In the genomic region with DNA sequence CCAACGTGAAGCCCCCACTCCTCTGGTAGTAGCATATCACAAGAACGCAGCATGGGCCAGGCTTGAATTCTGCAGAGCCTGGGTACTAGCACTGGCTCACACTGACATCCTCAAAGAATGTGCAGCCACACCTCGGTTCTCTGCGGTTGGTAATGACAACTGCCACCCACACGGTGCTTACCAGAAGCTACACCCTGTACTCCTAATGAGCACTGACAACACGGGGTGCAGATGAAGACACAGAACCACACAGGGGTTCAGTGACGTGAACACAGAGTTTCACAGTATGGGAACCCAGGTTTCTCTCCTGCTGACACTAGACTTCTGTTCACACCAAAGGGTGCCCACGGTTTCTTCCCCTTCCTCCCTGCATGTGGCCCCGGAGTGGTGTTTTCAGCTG, we compare ENCODE assay signal across 19 mouse cellular contexts.
A peak's percentile ranks its signal among the peaks of the same experiment; 100 is the strongest.
DNase-seq lines count a peak whose midpoint lies in the region; ATAC-seq and TF ChIP-seq lines count a peak whose summit lies in the region.
"Had no signal": no experiment of that assay in that cellular context is flagged by ENCODE, and none has a peak within 500 bp of the region (broad histone marks: within the 10 kb centered on the region; RNA-seq: fewer than 3 reads in every experiment).

No protein-coding gene starts in this region.

- DNase-seq in right cerebral cortex, adult 2 months (ENCODE audit: low spot score in 2 of 2) = peak; percentile 37 to 42
- no peak for DNase-seq in right cerebral cortex, postnatal 4 days
- peak; percentile 13 for DNase-seq in MEL (ENCODE audit: low read depth, low spot score)
- peak; percentile 42 for DNase-seq in thymus, postnatal 25 days
- DNase-seq in midbrain, embryonic 11.5 days (ENCODE audit: low spot score, missing footprints) = no peak
- no peak for DNase-seq in kidney, postnatal 25 days
- DNase-seq: adrenal gland, postnatal 10 days; cerebellum, adult 8-10 months; gastrocnemius, postnatal 10 days; liver, embryonic 13.5 days; lung, postnatal 10 days; retina, postnatal 1 day had no signal

- no peak overlapping the region for H3K4me3 ChIP-seq in MEL (ENCODE audit: control insufficient read depth in 1 of 2, insufficient read depth in 1 of 2, low read depth in 2 of 2, low read length in 2 of 2)
- H3K4me3 ChIP-seq in midbrain, embryonic 11.5 days (ENCODE audit: low read depth, low read length) = no peak overlapping the region
- no peak overlapping the region for H3K4me3 ChIP-seq in forebrain, embryonic 12.5 days (replicated peaks)
- H3K4me3 ChIP-seq: hindbrain, embryonic 12.5 days; kidney, embryonic 15.5 days; layer of hippocampus, adult 2 months; limb, embryonic 10.5 days; liver, embryonic 13.5 days had no signal

- H3K9me3 ChIP-seq in MEL (replicated peaks; ENCODE audit: insufficient read depth, low read length) = no peaks in the 10 kb centered on the region
- H3K9me3 ChIP-seq in midbrain, embryonic 11.5 days (ENCODE audit: control insufficient read depth, low read length) = no peaks in the 10 kb centered on the region
- H3K9me3 ChIP-seq in forebrain, embryonic 12.5 days = no peaks in the 10 kb centered on the region
- H3K9me3 ChIP-seq: hindbrain, embryonic 12.5 days; kidney, embryonic 15.5 days; limb, embryonic 10.5 days; liver, embryonic 13.5 days had no signal

- peaks cover 0 to 10% of the 10 kb centered on the region in 2 experiments; a peak in 2 of 4 replicates for H3K36me3 ChIP-seq in MEL (ENCODE audit: control insufficient read depth in 1 of 2, insufficient read depth in 2 of 2, low read length in 2 of 2)
- no peaks in the 10 kb centered on the region for H3K36me3 ChIP-seq in midbrain, embryonic 11.5 days (ENCODE audit: control insufficient read depth, insufficient read depth, low read length)
- no peaks in the 10 kb centered on the region for H3K36me3 ChIP-seq in forebrain, embryonic 12.5 days (replicated peaks)
- H3K36me3 ChIP-seq: hindbrain, embryonic 12.5 days; kidney, embryonic 15.5 days; limb, embryonic 10.5 days; liver, embryonic 13.5 days had no signal

- TF ChIP-seq RAD21 in MEL (IDR thresholded peaks at IDR 0.05; ENCODE audit: low read depth, low read length) = no peak

- H3K27me3 ChIP-seq in MEL (ENCODE audit: control insufficient read depth in 1 of 2, insufficient read depth in 2 of 2, low read length in 2 of 2) = no peaks in the 10 kb centered on the region
- H3K27me3 ChIP-seq in midbrain, embryonic 11.5 days (ENCODE audit: control insufficient read depth, insufficient read depth, low read length) = no peaks in the 10 kb centered on the region
- H3K27me3 ChIP-seq in forebrain, embryonic 12.5 days = no peaks in the 10 kb centered on the region
- H3K27me3 ChIP-seq: hindbrain, embryonic 12.5 days; kidney, embryonic 15.5 days; liver, embryonic 13.5 days had no signal

- no peak overlapping the region for H3K4me2 ChIP-seq in midbrain, embryonic 11.5 days
- H3K4me2 ChIP-seq in forebrain, embryonic 12.5 days = no peak overlapping the region
- H3K4me2 ChIP-seq: hindbrain, embryonic 12.5 days; kidney, embryonic 15.5 days; liver, embryonic 13.5 days had no signal

- 87% methylated on average over 9 of the region's 9 CpGs for WGBS in midbrain, embryonic 11.5 days
- WGBS in forebrain, embryonic 12.5 days = 93% methylated on average over 9 of the region's 9 CpGs

- TF ChIP-seq CTCF in MEL (IDR thresholded peaks at IDR 0.05 in 2 of 3, conservative IDR thresholded peaks at IDR 0.05 in 1 of 3; ENCODE audit: control insufficient read depth in 1 of 3, insufficient read depth in 1 of 3, low read depth in 2 of 3, low read length in 3 of 3, poor library complexity in 1 of 3, severe bottlenecking in 1 of 3) = no peak

- peak; percentile 66 for ATAC-seq in megakaryocyte, adult 5-6 weeks (ENCODE audit: poor library complexity, severe bottlenecking)
- ATAC-seq in midbrain, embryonic 11.5 days (ENCODE audit: low FRiP score) = no peak
- ATAC-seq in forebrain, embryonic 12.5 days (ENCODE audit: low FRiP score) = no peak
- ATAC-seq: intestine, embryonic 16.5 days had no signal

- no peak overlapping the region for H3K27ac ChIP-seq in MEL (ENCODE audit: control insufficient read depth, low read depth, low read length)
- H3K27ac ChIP-seq in midbrain, embryonic 11.5 days (ENCODE audit: low read depth, low read length) = no peak overlapping the region
- H3K27ac ChIP-seq in forebrain, embryonic 12.5 days = no peak overlapping the region
- H3K27ac ChIP-seq: hindbrain, embryonic 12.5 days; kidney, embryonic 15.5 days; limb, embryonic 10.5 days; liver, embryonic 13.5 days had no signal

- TF ChIP-seq EP300 in MEL (IDR thresholded peaks at IDR 0.05; ENCODE audit: low read depth in 1 of 2, low read length in 2 of 2) = no peak

- no peak overlapping the region for H3K9ac ChIP-seq in MEL (ENCODE audit: control insufficient read depth, low read depth, low read length, poor library complexity, severe bottlenecking)
- no peak overlapping the region for H3K9ac ChIP-seq in midbrain, embryonic 11.5 days (ENCODE audit: low read length)
- no peak overlapping the region for H3K9ac ChIP-seq in forebrain, embryonic 12.5 days
- H3K9ac ChIP-seq: hindbrain, embryonic 12.5 days; kidney, embryonic 15.5 days; liver, embryonic 13.5 days had no signal

- H3K79me2 ChIP-seq in MEL (ENCODE audit: control insufficient read depth, insufficient read depth, low read length, poor library complexity) = no peaks in the 10 kb centered on the region

- no peak for TF ChIP-seq POLR2A in MEL (IDR thresholded peaks at IDR 0.05; ENCODE audit: control insufficient read depth in 1 of 2, insufficient read depth in 1 of 2, low read depth in 1 of 2, low read length in 2 of 2, poor library complexity in 1 of 2)

- H3K4me1 ChIP-seq in MEL (ENCODE audit: control insufficient read depth in 1 of 2, insufficient read depth in 2 of 2, low read length in 2 of 2) = peaks cover 3 to 10% of the 10 kb centered on the region in 2 experiments
- no peaks in the 10 kb centered on the region; the same call in 1 of the 2 replicates for H3K4me1 ChIP-seq in midbrain, embryonic 11.5 days (ENCODE audit: control insufficient read depth, insufficient read depth, low read length)
- H3K4me1 ChIP-seq in forebrain, embryonic 12.5 days = peaks cover 15% of the 10 kb centered on the region

TF ChIP-seq in MEL, 35 proteins besides CTCF, POLR2A, EP300 and RAD21:
- TF ChIP-seq CHD1 (IDR thresholded peaks at IDR 0.05; ENCODE audit: low read depth, low read length) = no peak
- no peak for TF ChIP-seq USF1 (IDR thresholded peaks at IDR 0.05; ENCODE audit: low read depth, low read length)
- no peak for TF ChIP-seq JUND (IDR thresholded peaks at IDR 0.05; ENCODE audit: low read depth, low read length)
- no peak for TF ChIP-seq RCOR1 (IDR thresholded peaks at IDR 0.05; ENCODE audit: low read depth, low read length)
- TF ChIP-seq BHLHE40 (IDR thresholded peaks at IDR 0.05; ENCODE audit: borderline replicate concordance, low read depth, low read length) = no peak
- TF ChIP-seq USF2 (IDR thresholded peaks at IDR 0.05; ENCODE audit: borderline replicate concordance in 1 of 2, insufficient read depth in 1 of 2, low read depth in 1 of 2, low read length in 2 of 2) = no peak
- TF ChIP-seq TAL1 (IDR thresholded peaks at IDR 0.05; ENCODE audit: low read length) = no peak
- TF ChIP-seq HCFC1 (IDR thresholded peaks at IDR 0.05; ENCODE audit: low read depth, low read length) = no peak
- TF ChIP-seq CHD2 (IDR thresholded peaks at IDR 0.05; ENCODE audit: low read length) = no peak
- no peak for TF ChIP-seq KAT2A (conservative IDR thresholded peaks at IDR 0.05; ENCODE audit: low read depth, low read length)
- no peak for TF ChIP-seq NRF1 (IDR thresholded peaks at IDR 0.05; ENCODE audit: insufficient read depth, low read depth, low read length, poor library complexity, severe bottlenecking)
- TF ChIP-seq TBP (IDR thresholded peaks at IDR 0.05; ENCODE audit: low read depth, low read length) = no peak
- no peak for TF ChIP-seq ZNF384 (IDR thresholded peaks at IDR 0.05; ENCODE audit: low read depth, low read length)
- TF ChIP-seq ELF1 (IDR thresholded peaks at IDR 0.05; ENCODE audit: low read depth, low read length) = no peak
- TF ChIP-seq NELFE (IDR thresholded peaks at IDR 0.05; ENCODE audit: low read depth, low read length) = no peak
- TF ChIP-seq ZMIZ1 (IDR thresholded peaks at IDR 0.05; ENCODE audit: low read depth, low read length) = no peak
- TF ChIP-seq GATA1 (IDR thresholded peaks at IDR 0.05; ENCODE audit: low read depth, low read length) = no peak
- TF ChIP-seq GABPA (IDR thresholded peaks at IDR 0.05; ENCODE audit: low read depth, low read length) = no peak
- no peak for TF ChIP-seq MYC (IDR thresholded peaks at IDR 0.05; ENCODE audit: low read depth, low read length)

Comparison
In these comparisons a context has a peak if more than half of its experiments do, and no peak if none do; other contexts are left out.
1. DNase-seq: peak in right cerebral cortex, adult 2 months (2 of 2), MEL (single experiment) and thymus, postnatal 25 days (single experiment); none in right cerebral cortex, postnatal 4 days (single experiment), midbrain, embryonic 11.5 days (single experiment) and kidney, postnatal 25 days (0 of 2).